Mouse (Mus musculus) limb, embryonic 14.5 days (tissue): ENCODE measurements around the gene Disp2. TPM values are rescaled to one million over a fixed set of nuclear protein-coding genes. Genes with fewer than 3 reads are reported as not detected.

ENCODE experiments used
- ATAC-seq: fragments of 200-750 bp; cut with Nextera tagmentation; 2 replicates; pipeline ENCODE4 v1.8.0; 2017; ENCODE audit warnings: low read depth, moderate number of reproducible peaks, moderate TSS enrichment; ENCODE audit not compliant: low FRiP score
- DNase-seq: peaks from one replicate; pipeline ENCODE4 v3.0.0-alpha.2; 2015; ENCODE audit warnings: low spot score
- H3K27ac ChIP-seq: fragments of 300-500 bp; sonication (generic); replicated peaks from 2 replicates; pipeline ENCODE4 v1.5.1; 2014; ENCODE audit warnings: low read depth, mild to moderate bottlenecking, low read length, moderate library complexity, mixed read lengths
- H3K27me3 ChIP-seq: fragments of 300-500 bp; sonication (generic); 2 replicates; pipeline ENCODE4 v1.6.1; 2014; ENCODE audit warnings: low read length, mixed read lengths; ENCODE audit not compliant: control insufficient read depth, insufficient read depth
- H3K36me3 ChIP-seq: fragments of 300-500 bp; sonication (generic); 2 replicates; pipeline ENCODE4 v1.6.1; 2014; ENCODE audit warnings: mild to moderate bottlenecking, low read length, moderate library complexity, mixed read lengths; ENCODE audit not compliant: control insufficient read depth, insufficient read depth
- H3K4me1 ChIP-seq: fragments of 300-500 bp; sonication (generic); 2 replicates; pipeline ENCODE4 v1.6.1; 2014; ENCODE audit warnings: antibody characterized with exemption, low read length, mixed read lengths; ENCODE audit not compliant: control insufficient read depth, insufficient read depth
- H3K4me2 ChIP-seq: fragments of 300-500 bp; sonication (generic); replicated peaks from 2 replicates; pipeline ENCODE4 v1.6.1; 2014; ENCODE audit warnings: low read depth, mild to moderate bottlenecking, low read length, moderate library complexity; ENCODE audit not compliant: severe bottlenecking
- H3K4me3 ChIP-seq: fragments of 300-500 bp; sonication (generic); replicated peaks from 2 replicates; pipeline ENCODE4 v1.5.1; 2014; ENCODE audit warnings: low read length
- H3K9ac ChIP-seq: fragments of 300-500 bp; sonication (generic); 2 replicates; pipeline ENCODE4 v1.6.1; 2014; ENCODE audit warnings: mild to moderate bottlenecking, low read depth, low read length, moderate library complexity; ENCODE audit not compliant: severe bottlenecking
- H3K9me3 ChIP-seq: fragments of 300-500 bp; sonication (generic); 2 replicates; pipeline ENCODE4 v1.6.1; 2016; ENCODE audit warnings: low read length; ENCODE audit not compliant: control insufficient read depth
- POLR2A ChIP-seq: fragments of 200-500 bp; IDR thresholded peaks from 2 replicates; pipeline ENCODE4 v1.8.0; 2012; ENCODE audit warnings: inconsistent platforms, mild to moderate bottlenecking, moderate library complexity, borderline replicate concordance; ENCODE audit not compliant: insufficient read depth, insufficient read length; ENCODE audit errors: extremely low read depth
- WGBS: fragments of 180-500 bp; shearing (Covaris S2); extraction: QIAGEN DNeasy Blood & Tissue Kit; methylation state at CpG from one replicate; pipeline ENCODE4 v1.1.7; 2014; 5-methylcytosine and 5-hydroxymethylcytosine counted together
- polyA plus RNA-seq, 2 experiments: library from polyadenylated mRNA; depleted of rRNA in 1 of 2; stranded (reverse) in 1 of 2; unstranded in 1 of 2; fragments of >200 nt; fragmentation: Nextera tagmentation in 1 of 2; extraction: Ambion mirVana in 1 of 2; gene quantifications; 2 replicates each; pipeline versions ENCODE4 v1.2.1 to v1.2.3; 2012 to 2014

The Disp2 gene
- polyA plus RNA-seq, 2 experiments = 0.03 to 0.16 TPM

GRCm38 (mm10) chr2:118751896-118752791 lies 27.4 kb upstream of the Disp2 start:
- no peaks in the 10 kb centered on the region; the same call in 1 of the 2 replicates for H3K36me3 ChIP-seq
- H3K4me3 ChIP-seq = no peak overlapping the region
- H3K27ac ChIP-seq = no peak overlapping the region
- H3K27me3 ChIP-seq = no peaks in the 10 kb centered on the region
- DNase-seq (no peak), ATAC-seq (no peak)
- WGBS = 54% methylated on average over 16 of the region's 16 CpGs
- H3K4me1 ChIP-seq = peaks cover 33% of the 10 kb centered on the region
- H3K9me3 ChIP-seq = no peaks in the 10 kb centered on the region
- no peak for TF ChIP-seq POLR2A
- H3K4me2 ChIP-seq = no peak overlapping the region
- no peak overlapping the region for H3K9ac ChIP-seq

GRCm38 (mm10) chr2:118752792-118753108 lies 26.8 kb upstream of the Disp2 start:
- no peak for ATAC-seq

GRCm38 (mm10) chr2:118754143-118754542 lies 25.4 kb upstream of the Disp2 start:
- no peaks in the 10 kb centered on the region for H3K9me3 ChIP-seq

More at GRCm38 (mm10) chr2:118752792-118753108, 26.8 kb upstream of the Disp2 start:
- WGBS = 42% methylated on average over 3 of the region's 4 CpGs
- peaks cover 27% of the 10 kb centered on the region for H3K4me1 ChIP-seq
- H3K4me3 ChIP-seq = no peak overlapping the region
- no peaks in the 10 kb centered on the region for H3K27me3 ChIP-seq
- no peak overlapping the region for H3K4me2 ChIP-seq
- H3K36me3 ChIP-seq = no peaks in the 10 kb centered on the region; the same call in 1 of the 2 replicates
- no peak overlapping the region for H3K27ac ChIP-seq
- no peaks in the 10 kb centered on the region for H3K9me3 ChIP-seq
- no peak for DNase-seq
- H3K9ac ChIP-seq = no peak overlapping the region
- TF ChIP-seq POLR2A = no peak

GRCm38 (mm10) chr2:118755407-118755806 lies 24.1 kb upstream of the Disp2 start:
- Histone ChIP-seq H3K9ac (no peak overlapping the region), H3K4me2 (no peak overlapping the region), H3K36me3 (no peaks in the 10 kb centered on the region), H3K9me3 (no peaks in the 10 kb centered on the region), H3K4me3 (no peak overlapping the region), H3K4me1 (peaks cover 6% of the 10 kb centered on the region; the same call in 1 of the 2 replicates), H3K27ac (no peak overlapping the region), H3K27me3 (no peaks in the 10 kb centered on the region)
- no peak for DNase-seq
- ATAC-seq = no peak
- WGBS = 79% methylated on average over 6 of the region's 6 CpGs
- no peak for TF ChIP-seq POLR2A

More at GRCm38 (mm10) chr2:118754143-118754542, 25.4 kb upstream of the Disp2 start:
- no peak overlapping the region for H3K4me3 ChIP-seq
- DNase-seq = no peak
- no peak for ATAC-seq
- TF ChIP-seq POLR2A = no peak
- no peaks in the 10 kb centered on the region for H3K36me3 ChIP-seq
- peaks cover 18% of the 10 kb centered on the region for H3K4me1 ChIP-seq
- H3K27me3 ChIP-seq = no peaks in the 10 kb centered on the region
- no peak overlapping the region for H3K9ac ChIP-seq
- 91% methylated on average over 5 of the region's 5 CpGs for WGBS
- no peak overlapping the region for H3K27ac ChIP-seq
- H3K4me2 ChIP-seq = no peak overlapping the region

GRCm38 (mm10) chr2:118756103-118756502 lies 23.4 kb upstream of the Disp2 start:
- H3K4me3 ChIP-seq = no peak overlapping the region
- H3K27ac ChIP-seq = no peak overlapping the region
- ATAC-seq (no peak), DNase-seq (no peak)
- TF ChIP-seq POLR2A = no peak
- no peak overlapping the region for H3K4me2 ChIP-seq
- H3K9ac ChIP-seq = no peak overlapping the region
- H3K9me3 ChIP-seq = no peaks in the 10 kb centered on the region
- no peaks in the 10 kb centered on the region for H3K36me3 ChIP-seq
- 81% methylated on average over 4 of the region's 4 CpGs for WGBS
- peaks cover 6% of the 10 kb centered on the region; the same call in 1 of the 2 replicates for H3K4me1 ChIP-seq
- H3K27me3 ChIP-seq = no peaks in the 10 kb centered on the region
